Mouse (Mus musculus): ENCODE results near the gene Ruvbl1. TPM values are rescaled to one million over a fixed set of nuclear protein-coding genes. Genes with fewer than 3 reads are reported as not detected.

Gene Ruvbl1
- total RNA-seq, 4 experiments from 2014 or later: 14.2 to 19.8 (median 16.7) TPM

GRCm38 (mm10) chr6:88493712-88494111 is 28.5 kb downstream of the Ruvbl1 start:
- no peak for DNase-seq (ENCODE audit: low spot score)

- DNase-seq (ENCODE audit: low spot score): no peak
Measured at GRCm38 (mm10) chr6:88499481-88500404, 34.5 kb downstream of the Ruvbl1 start.

GRCm38 (mm10) chr6:88500405-88500767 is 35.2 kb downstream of the Ruvbl1 start:
- no peak for DNase-seq (ENCODE audit: low spot score)

GRCm38 (mm10) chr6:88502030-88502970 is 37.1 kb downstream of the Ruvbl1 start:
- no peak for DNase-seq (ENCODE audit: low spot score)

- no peak for DNase-seq (ENCODE audit: low spot score)
Measured at GRCm38 (mm10) chr6:88503044-88503443, 37.8 kb downstream of the Ruvbl1 start.

- DNase-seq (ENCODE audit: low spot score): no peak
Measured at GRCm38 (mm10) chr6:88513984-88514383, 48.8 kb downstream of the Ruvbl1 start.

- DNase-seq (ENCODE audit: low spot score): no peak
Measured at GRCm38 (mm10) chr6:88514546-88514945, 49.3 kb downstream of the Ruvbl1 start.

GRCm38 (mm10) chr6:88515971-88516370 is 50.8 kb downstream of the Ruvbl1 start:
- DNase-seq (ENCODE audit: low spot score): no peak

GRCm38 (mm10) chr6:88516667-88517066 is 51.5 kb downstream of the Ruvbl1 start:
- DNase-seq (ENCODE audit: low spot score): no peak

- peak; percentile 21 for DNase-seq (ENCODE audit: low spot score)
Measured at GRCm38 (mm10) chr6:88517701-88518403, 52.6 kb downstream of the Ruvbl1 start.

GRCm38 (mm10) chr6:88518404-88519263 is 53.4 kb downstream of the Ruvbl1 start, which contains the start of gene Sec61a1:
TSS of gene Sec61a1 (minus strand) at chr6:88518905.
- DNase-seq (ENCODE audit: low spot score): peak; percentile 96

GRCm38 (mm10) chr6:88521821-88522220 is 56.6 kb downstream of the Ruvbl1 start:
- no peak for DNase-seq (ENCODE audit: low spot score)

GRCm38 (mm10) chr6:88522606-88523005 is 57.4 kb downstream of the Ruvbl1 start:
- DNase-seq (ENCODE audit: low spot score): no peak

GRCm38 (mm10) chr6:88523043-88523442 is 57.8 kb downstream of the Ruvbl1 start:
- no peak for DNase-seq (ENCODE audit: low spot score)

- no peak for DNase-seq (ENCODE audit: low spot score)
Measured at GRCm38 (mm10) chr6:88523451-88523850, 58.2 kb downstream of the Ruvbl1 start.

GRCm38 (mm10) chr6:88524056-88524455 is 58.8 kb downstream of the Ruvbl1 start:
- no peak for DNase-seq (ENCODE audit: low spot score)

- DNase-seq (ENCODE audit: low spot score): no peak
Measured at GRCm38 (mm10) chr6:88530306-88530705, 65.1 kb downstream of the Ruvbl1 start.

- no peak for DNase-seq (ENCODE audit: low spot score)
Measured at GRCm38 (mm10) chr6:88540093-88540755, 75.0 kb downstream of the Ruvbl1 start.

GRCm38 (mm10) chr6:88544241-88544640 is 79.0 kb downstream of the Ruvbl1 start:
- no peak for DNase-seq (ENCODE audit: low spot score)
